Mouse (Mus musculus): Measurements from ENCODE around the gene Dnajc3.
"Not testable (repeated sequence)": the region's sequence is repeated elsewhere in the genome, so short reads cannot be mapped to it uniquely, and the experiment has no call there.

Gene Dnajc3

GRCm38 (mm10) chr14:118932956-118933355 lies 4.8 kb upstream of the Dnajc3 start:
- DNase-seq, result no peak

DNA sequence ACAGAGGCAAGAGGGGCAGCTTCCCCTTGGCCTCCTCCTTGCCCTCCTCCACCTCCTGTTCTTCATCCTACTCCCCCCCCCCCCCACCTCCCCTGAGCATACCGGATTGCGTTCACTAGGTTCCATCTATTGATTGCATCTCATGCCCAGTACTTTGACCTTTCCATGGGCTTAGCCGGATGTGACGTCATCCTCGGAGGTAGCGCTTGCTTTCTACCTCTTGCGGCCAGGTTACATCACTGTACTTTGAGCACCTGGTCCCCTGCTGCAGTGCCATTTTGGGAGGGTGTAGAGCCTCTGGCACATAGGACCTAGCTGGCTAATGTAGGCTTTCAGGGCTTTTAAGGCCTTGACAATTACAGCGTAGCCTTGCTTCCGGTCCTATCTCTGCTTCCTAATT lies 3.1 kb upstream of the Dnajc3 start:
- DNase-seq, result no peak

GRCm38 (mm10) chr14:118936236-118936635 lies 1.5 kb upstream of the Dnajc3 start:
- DNase-seq, result no peak

DNA sequence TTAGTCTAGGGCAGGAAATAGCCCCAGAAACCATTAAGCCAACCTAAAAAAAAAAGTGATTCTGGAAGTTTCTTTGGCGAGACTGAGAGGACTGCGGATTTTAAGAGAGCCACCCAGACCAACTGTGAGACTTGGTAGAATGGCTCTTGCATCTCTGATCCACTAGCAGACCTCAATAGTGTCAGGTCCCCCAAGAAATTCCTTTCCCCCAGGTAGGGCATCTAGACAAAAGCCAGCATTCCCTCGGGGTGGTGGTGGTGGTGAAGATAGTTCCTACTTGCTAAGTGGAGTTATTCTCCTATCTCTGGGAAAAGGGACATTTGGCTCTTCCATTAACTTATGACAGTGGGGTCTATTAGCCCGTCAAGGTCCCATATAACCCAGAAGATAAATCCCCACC lies 824 bp upstream of the Dnajc3 start:
- no peak for DNase-seq

DNA sequence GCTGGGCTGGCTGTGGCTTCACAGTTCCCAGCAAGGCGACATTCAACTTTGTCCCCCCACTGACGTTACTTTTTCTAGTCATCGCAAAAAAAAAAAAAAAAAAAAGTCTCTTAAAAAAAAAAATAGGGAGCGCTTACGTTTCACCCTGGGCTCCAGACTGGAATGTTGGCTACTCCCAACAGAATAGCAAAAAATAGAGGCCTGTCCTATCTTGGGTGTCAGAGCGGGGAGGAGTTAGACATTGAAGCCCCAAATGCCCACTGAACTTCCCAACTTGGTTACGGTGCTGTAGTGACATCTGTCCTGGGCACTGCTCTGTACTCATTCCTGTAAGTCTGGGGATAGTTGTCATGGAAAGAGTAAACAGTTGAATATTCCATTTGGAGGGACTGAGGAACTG lies 775 bp downstream of the Dnajc3 start:
- no peak for DNase-seq

GRCm38 (mm10) chr14:118940796-118941495 lies 3.2 kb downstream of the Dnajc3 start:
- DNase-seq, result no peak

GRCm38 (mm10) chr14:118942076-118942475 lies 4.3 kb downstream of the Dnajc3 start:
- DNase-seq, result no peak

- no peak for DNase-seq
These were observed 6.9 kb downstream of the Dnajc3 start for GRCm38 (mm10) chr14:118944702-118945101.

- DNase-seq, result no peak
These were observed 11.1 kb downstream of the Dnajc3 start for GRCm38 (mm10) chr14:118948841-118949240.

- no peak for DNase-seq
These were observed 14.3 kb downstream of the Dnajc3 start for GRCm38 (mm10) chr14:118951912-118952583.

- no peak for DNase-seq
These were observed 20.2 kb downstream of the Dnajc3 start for GRCm38 (mm10) chr14:118958010-118958409.

- DNase-seq, result no peak
These were observed 27.7 kb downstream of the Dnajc3 start for GRCm38 (mm10) chr14:118965356-118966000.

- no peak for DNase-seq
These were observed 29.9 kb downstream of the Dnajc3 start for GRCm38 (mm10) chr14:118967646-118968045.

DNA sequence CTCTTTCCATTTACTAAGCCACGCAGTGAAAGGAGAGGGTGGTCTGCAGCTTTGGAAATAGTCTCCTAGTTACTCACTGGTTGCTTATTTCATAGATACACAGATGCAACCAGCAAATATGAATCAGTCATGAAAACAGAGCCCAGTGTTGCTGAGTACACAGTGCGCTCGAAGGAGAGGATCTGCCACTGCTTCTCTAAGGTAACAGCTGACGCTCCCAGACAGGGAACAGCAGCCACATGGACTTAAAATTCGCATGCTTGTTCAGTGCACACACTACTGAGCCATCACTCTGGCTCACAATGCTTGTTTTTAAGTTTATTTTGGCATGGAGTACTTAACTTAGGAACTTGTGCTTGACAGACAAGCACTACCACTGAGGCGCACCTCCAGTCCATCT lies 34.5 kb downstream of the Dnajc3 start:
- no peak for DNase-seq

DNA sequence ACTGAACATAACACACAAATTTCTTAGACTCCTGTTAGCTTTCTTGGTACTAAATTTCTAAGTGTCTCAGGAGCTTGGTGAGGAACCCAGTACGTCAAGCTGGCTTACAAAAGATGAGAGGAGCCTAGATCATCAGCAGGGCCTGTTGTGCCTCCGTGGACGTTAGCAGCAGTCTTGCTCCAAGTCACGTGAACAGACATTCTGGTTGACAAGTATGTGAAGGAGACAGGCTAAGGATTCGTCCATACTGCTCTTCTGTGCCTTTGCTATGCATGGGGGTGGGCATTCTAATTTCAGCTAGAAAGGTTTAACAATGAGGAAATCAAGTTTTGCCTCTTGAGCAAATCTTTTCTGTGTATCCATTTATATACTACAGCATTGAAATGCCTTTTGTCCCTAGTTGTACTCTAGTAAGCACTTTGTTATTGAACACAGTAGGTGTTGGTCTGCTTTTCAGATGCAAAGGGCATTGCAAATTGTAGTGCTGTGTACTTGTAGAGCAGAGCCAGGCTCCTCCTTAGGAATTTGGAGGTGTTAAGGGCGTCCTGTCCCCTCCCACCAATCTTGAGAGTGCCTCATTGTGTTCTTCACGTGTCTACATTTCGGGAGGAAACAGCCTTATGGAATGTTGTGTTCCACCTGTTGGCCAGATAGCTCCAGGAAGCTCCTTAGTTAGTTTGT lies 39.5 kb downstream of the Dnajc3 start:
- DNase-seq, result no peak

- no peak for DNase-seq
These were observed 42.0 kb downstream of the Dnajc3 start for GRCm38 (mm10) chr14:118979571-118980325.

DNA sequence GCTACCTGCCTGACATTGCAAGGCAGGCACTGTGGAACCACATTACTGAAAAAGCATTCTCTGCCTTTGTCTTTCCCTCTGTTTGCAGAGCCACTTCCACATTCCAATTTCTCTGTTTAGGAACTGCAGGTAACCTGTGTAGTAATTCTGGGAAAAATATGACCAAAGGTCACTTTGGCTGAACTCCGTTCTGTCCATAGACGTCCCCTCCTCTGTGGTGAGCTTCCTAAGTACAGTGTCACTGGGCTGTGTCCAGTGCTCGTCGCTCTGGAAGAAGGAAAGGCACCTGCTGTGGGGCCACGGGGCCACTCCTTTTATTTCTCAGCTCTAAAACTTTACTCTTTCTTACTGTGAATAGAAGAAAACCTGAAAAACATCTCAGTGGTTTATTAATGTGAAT lies 42.6 kb downstream of the Dnajc3 start:
- no peak for DNase-seq

DNA sequence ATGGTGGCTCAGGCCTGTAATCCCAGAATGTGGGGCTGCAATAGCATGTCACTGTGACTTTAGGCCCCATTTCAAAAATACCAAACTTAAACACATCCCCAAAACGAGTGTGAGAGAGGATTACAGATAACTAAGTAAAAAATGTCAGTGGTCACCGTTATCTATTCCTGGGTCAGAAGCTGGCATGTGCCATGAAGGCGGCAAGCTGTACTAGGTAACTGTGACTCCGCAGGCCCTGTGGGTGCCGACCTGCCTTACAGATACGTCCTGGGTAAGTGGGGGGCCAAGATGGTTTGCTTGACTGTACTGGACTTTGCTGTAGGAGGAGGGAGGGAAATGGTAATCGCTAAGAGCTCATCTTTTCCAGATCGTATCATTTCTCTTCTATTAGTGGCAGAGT lies 43.1 kb downstream of the Dnajc3 start:
- no peak for DNase-seq

GRCm38 (mm10) chr14:118981711-118982428 lies 44.1 kb downstream of the Dnajc3 start:
- DNase-seq, result not testable (repeated sequence)

- DNase-seq, result not testable (repeated sequence)
These were observed 44.8 kb downstream of the Dnajc3 start for GRCm38 (mm10) chr14:118982429-118983045.

DNA sequence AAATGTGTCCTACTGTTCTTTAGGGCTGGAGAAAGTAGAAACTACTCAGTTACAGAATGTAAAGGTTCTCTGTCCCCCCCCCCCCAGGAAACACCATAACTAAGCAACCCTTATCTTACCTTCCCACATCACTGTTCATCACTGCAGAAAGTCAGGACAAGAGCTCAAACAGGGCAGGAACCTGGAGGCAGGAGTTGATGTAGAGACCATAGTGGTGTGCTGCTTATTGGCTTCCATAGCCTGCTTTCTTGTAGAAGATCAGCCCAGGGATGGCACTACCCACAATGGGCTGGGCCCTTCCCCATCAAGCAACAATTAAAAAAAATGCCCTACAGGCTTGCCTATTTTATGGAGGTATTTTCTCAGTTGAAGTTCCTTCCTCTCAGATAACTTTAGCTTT lies 45.6 kb downstream of the Dnajc3 start:
- no peak for DNase-seq

GRCm38 (mm10) chr14:118984161-118984560 lies 46.4 kb downstream of the Dnajc3 start:
- DNase-seq, result no peak
